Mouse (Mus musculus) embryonic facial prominence, embryonic 11.5 days (tissue): Measurements from ENCODE around the gene Malsu1. TPM values are rescaled to one million over a fixed set of nuclear protein-coding genes. Genes with fewer than 3 reads are reported as not detected.

Experiments
- ATAC-seq: fragments of 200-750 bp; cut with Nextera tagmentation; replicated peaks from 2 replicates; pipeline ENCODE4 v1.8.0; 2017; ENCODE audit warnings: low read depth; ENCODE audit not compliant: insufficient number of reproducible peaks, low FRiP score, low TSS enrichment
- DNase-seq: peaks from one replicate; pipeline ENCODE4 v3.0.0-alpha.2; 2015; ENCODE audit warnings: low spot score
- H3K27ac ChIP-seq: fragments of 300-500 bp; sonication (generic); replicated peaks from 2 replicates; pipeline ENCODE4 v1.5.1; 2014; ENCODE audit warnings: mild to moderate bottlenecking, low read depth, low read length, control low read depth
- H3K27me3 ChIP-seq: fragments of 300-500 bp; sonication (generic); 2 replicates; pipeline ENCODE4 v1.6.1; 2014; ENCODE audit warnings: mild to moderate bottlenecking, low read length, moderate library complexity, mixed read lengths; ENCODE audit not compliant: control insufficient read depth, insufficient read depth
- H3K36me3 ChIP-seq: fragments of 300-500 bp; sonication (generic); replicated peaks from 2 replicates; pipeline ENCODE4 v1.6.1; 2014; ENCODE audit warnings: low read depth, mild to moderate bottlenecking, low read length, moderate library complexity, mixed read lengths; ENCODE audit not compliant: control insufficient read depth, insufficient read depth
- H3K4me1 ChIP-seq: fragments of 300-500 bp; sonication (generic); 2 replicates; pipeline ENCODE4 v1.6.1; 2014; ENCODE audit warnings: low read length, mixed read lengths; ENCODE audit not compliant: control insufficient read depth, insufficient read depth
- H3K4me2 ChIP-seq: fragments of 300-500 bp; sonication (generic); 2 replicates; pipeline ENCODE4 v1.6.1; 2014; ENCODE audit warnings: low read depth, mild to moderate bottlenecking, control low read depth, low read length, moderate library complexity
- H3K4me3 ChIP-seq: fragments of 300-500 bp; sonication (generic); 2 replicates; pipeline ENCODE4 v1.5.1; 2014; ENCODE audit warnings: low read depth, low read length, control low read depth
- H3K9ac ChIP-seq: fragments of 300-500 bp; sonication (generic); replicated peaks from 2 replicates; pipeline ENCODE4 v1.6.1; 2014; ENCODE audit warnings: mild to moderate bottlenecking, control low read depth, low read length
- H3K9me3 ChIP-seq: fragments of 300-500 bp; sonication (generic); replicated peaks from 2 replicates; pipeline ENCODE4 v1.6.1; 2016; ENCODE audit warnings: mild to moderate bottlenecking, low read length, inconsistent platforms, mixed read lengths; ENCODE audit not compliant: control insufficient read depth
- WGBS: fragments of 180-500 bp; shearing (Covaris S2); extraction: QIAGEN DNeasy Blood & Tissue Kit; methylation state at CpG from one replicate; pipeline ENCODE4 v1.1.7; 2014; 5-methylcytosine and 5-hydroxymethylcytosine counted together
- polyA plus RNA-seq: library from polyadenylated mRNA; unstranded; fragments of >200 nt; fragmentation: Nextera tagmentation; extraction: Ambion mirVana; gene quantifications from 2 replicates; pipeline ENCODE4 v1.2.1, GENCODE M21; 2014

Malsu1 gene
- polyA plus RNA-seq, 1 experiment from 2014 or later: 68.5 TPM

- peak within 1 kb of the TSS; percentile 18; the same call in 1 of the 2 replicates for H3K9ac ChIP-seq
- peak; percentile 24 for DNase-seq
- WGBS: 38% methylated on average over 28 of the region's 28 CpGs
These were observed 37.0 kb upstream of the Malsu1 start, which contains the start of gene Gpnmb for GRCm38 (mm10) chr6:49036275-49037267. TSS of gene Gpnmb (plus strand) at chr6:49036546.

GRCm38 (mm10) chr6:49037268-49037662 is 36.3 kb upstream of the Malsu1 start:
- H3K9me3 ChIP-seq: no peaks in the 10 kb centered on the region
- no peaks in the 10 kb centered on the region; the same call in 1 of the 2 replicates for H3K36me3 ChIP-seq
- WGBS: 73% methylated on average over 12 of the region's 12 CpGs
- H3K4me1 ChIP-seq: no peaks in the 10 kb centered on the region
- no peak overlapping the region for H3K27ac ChIP-seq
- no peak overlapping the region for H3K4me2 ChIP-seq
- no peak overlapping the region for H3K4me3 ChIP-seq
- DNase-seq: no peak
- no peak for ATAC-seq
- 0 out of 2 replicates have a peak, but pooled peaks cover 2% of the 10 kb centered on the region for H3K27me3 ChIP-seq
- H3K9ac ChIP-seq: no peak overlapping the region

More at GRCm38 (mm10) chr6:49036275-49037267, 37.0 kb upstream of the Malsu1 start, which contains the start of gene Gpnmb:
- no peak within 1 kb of the TSS for H3K4me3 ChIP-seq
- H3K27ac ChIP-seq: no peak within 1 kb of the TSS
- H3K4me2 ChIP-seq: peak within 1 kb of the TSS; percentile 8; the same call in 1 of the 2 replicates
- H3K27me3 ChIP-seq: 0 out of 2 replicates have a peak, but pooled peaks cover 2% of the 10 kb centered on the region
- ATAC-seq: no peak
- H3K9me3 ChIP-seq: no peaks in the 10 kb centered on the region
- no peaks in the 10 kb centered on the region for H3K4me1 ChIP-seq
- no peaks in the 10 kb centered on the region; the same call in 1 of the 2 replicates for H3K36me3 ChIP-seq

GRCm38 (mm10) chr6:49039470-49040180 is 34.0 kb upstream of the Malsu1 start:
- ATAC-seq: no peak

GRCm38 (mm10) chr6:49046502-49046901 is 27.1 kb upstream of the Malsu1 start:
- no peak overlapping the region for H3K4me3 ChIP-seq
- DNase-seq: no peak
- H3K27ac ChIP-seq: no peak overlapping the region
- no peaks in the 10 kb centered on the region for H3K36me3 ChIP-seq
- H3K4me2 ChIP-seq: no peak overlapping the region
- H3K9me3 ChIP-seq: no peaks in the 10 kb centered on the region
- H3K27me3 ChIP-seq: no peaks in the 10 kb centered on the region
- H3K4me1 ChIP-seq: no peaks in the 10 kb centered on the region
- 73% methylated on average over 6 of the region's 6 CpGs for WGBS
- no peak overlapping the region for H3K9ac ChIP-seq
- ATAC-seq: no peak

More at GRCm38 (mm10) chr6:49039470-49040180, 34.0 kb upstream of the Malsu1 start:
- Histone ChIP-seq H3K4me1 (no peaks in the 10 kb centered on the region), H3K9ac (peak overlapping the region; percentile 57), H3K27me3 (0 out of 2 replicates have a peak, but pooled peaks cover 2% of the 10 kb centered on the region), H3K9me3 (no peaks in the 10 kb centered on the region), H3K27ac (no peak overlapping the region), H3K4me2 (peak overlapping the region; percentile 33), H3K36me3 (no peaks in the 10 kb centered on the region; the same call in 1 of the 2 replicates), H3K4me3 (peak overlapping the region; percentile 26)
- 21% methylated on average over 17 of the region's 18 CpGs for WGBS
- DNase-seq: peak; percentile 84

- H3K36me3 ChIP-seq: no peaks in the 10 kb centered on the region
- no peak overlapping the region for H3K4me2 ChIP-seq
- ATAC-seq (no peak), DNase-seq (no peak)
- WGBS: 78% methylated on average over 8 of the region's 8 CpGs
- no peak overlapping the region for H3K4me3 ChIP-seq
- H3K27me3 ChIP-seq: no peaks in the 10 kb centered on the region
- H3K9me3 ChIP-seq: no peaks in the 10 kb centered on the region
- no peaks in the 10 kb centered on the region for H3K4me1 ChIP-seq
- H3K9ac ChIP-seq: no peak overlapping the region
- H3K27ac ChIP-seq: no peak overlapping the region
These were observed 26.6 kb upstream of the Malsu1 start for GRCm38 (mm10) chr6:49046976-49047375.

- no peak overlapping the region for H3K9ac ChIP-seq
- H3K27ac ChIP-seq: no peak overlapping the region
- WGBS: 73% methylated on average over 10 of the region's 10 CpGs
- H3K4me2 ChIP-seq: no peak overlapping the region
- H3K27me3 ChIP-seq: no peaks in the 10 kb centered on the region
- no peaks in the 10 kb centered on the region for H3K4me1 ChIP-seq
- H3K36me3 ChIP-seq: no peaks in the 10 kb centered on the region
- no peak for ATAC-seq
- DNase-seq: no peak
- no peak overlapping the region for H3K4me3 ChIP-seq
- no peaks in the 10 kb centered on the region for H3K9me3 ChIP-seq
These were observed 25.7 kb upstream of the Malsu1 start for GRCm38 (mm10) chr6:49047848-49048247.

- ATAC-seq (no peak), DNase-seq (no peak)
- Histone ChIP-seq H3K27me3 (no peaks in the 10 kb centered on the region), H3K4me2 (no peak overlapping the region), H3K36me3 (no peaks in the 10 kb centered on the region), H3K27ac (no peak overlapping the region), H3K9ac (no peak overlapping the region), H3K9me3 (no peaks in the 10 kb centered on the region), H3K4me1 (no peaks in the 10 kb centered on the region), H3K4me3 (no peak overlapping the region)
- WGBS: 90% methylated on average over 10 of the region's 10 CpGs
These were observed 25.2 kb upstream of the Malsu1 start for GRCm38 (mm10) chr6:49048395-49048794.
